ENCODE assay signal across 13 mouse cellular contexts in the genomic region with DNA sequence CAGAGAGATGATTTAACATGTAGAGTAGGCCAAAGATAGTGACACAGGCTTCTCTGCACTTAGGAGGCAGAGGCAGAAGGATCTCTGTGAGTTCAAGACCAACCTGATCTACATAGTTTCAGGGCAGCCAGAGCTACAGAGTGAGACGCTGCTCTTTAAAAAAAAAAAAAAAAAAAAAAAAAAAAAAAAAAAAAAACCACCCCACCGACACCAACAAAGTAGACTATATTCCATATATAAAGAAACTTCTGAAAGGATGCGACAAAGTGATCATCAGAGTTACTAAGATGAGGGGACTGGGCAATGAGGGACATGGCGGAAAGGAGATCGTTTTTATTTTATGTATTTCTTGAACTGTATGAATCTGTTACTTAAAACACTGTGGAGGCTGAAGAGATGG.
"Had no signal": no experiment of that assay in that cellular context is flagged by ENCODE, and none has a peak within 500 bp of the region (broad histone marks: within the 10 kb centered on the region; RNA-seq: fewer than 3 reads in every experiment).

No protein-coding gene starts in this region.

- H3K27ac ChIP-seq: layer of hippocampus, adult 2 months; midbrain, embryonic 10.5 days; midbrain, embryonic 15.5 days had no signal

- H3K4me2 ChIP-seq: midbrain, embryonic 15.5 days had no signal

- H3K9me3 ChIP-seq: midbrain, embryonic 10.5 days; midbrain, embryonic 15.5 days had no signal

- ATAC-seq: midbrain, embryonic 15.5 days had no signal

- H3K27me3 ChIP-seq: midbrain, embryonic 15.5 days had no signal

- H3K36me3 ChIP-seq: midbrain, embryonic 15.5 days had no signal

- H3K4me3 ChIP-seq: layer of hippocampus, adult 2 months; midbrain, embryonic 15.5 days had no signal

- DNase-seq: kidney, adult 11 months; kidney, postnatal 10 days; kidney, postnatal 4 days; lung, adult 2 months; lung, postnatal 10 days; lung, postnatal 4 days; right cerebral cortex, adult 18-20 months; right cerebral cortex, postnatal 25 days; thymus, adult 18-20 months; thymus, postnatal 14 days had no signal

- H3K9ac ChIP-seq: midbrain, embryonic 15.5 days had no signal
